Mouse (Mus musculus) stomach, embryonic 15.5 days (tissue): Measurements from ENCODE around the gene Ipo4. TPM values are rescaled to one million over a fixed set of nuclear protein-coding genes. Genes with fewer than 3 reads are reported as not detected.

ENCODE experiments used
- polyA plus RNA-seq: library from polyadenylated mRNA; unstranded; fragments of >200 nt; fragmentation: Nextera tagmentation; extraction: Ambion mirVana; gene quantifications from 2 replicates; pipeline ENCODE4 v1.2.1, GENCODE M21; 2015

Gene Ipo4
- polyA plus RNA-seq, 1 experiment from 2014 or later, result 82.4 TPM

Other genes starting within 250 kb of the Ipo4 start
- 121 TPM in 2 replicates for gene Dhrs4, start 157.2 kb downstream of the Ipo4 start, polyA plus RNA-seq
- 2.1 and 2.2 TPM in 2 replicates for gene Carmil3, start 145.3 kb downstream of the Ipo4 start, polyA plus RNA-seq
- gene Cpne6, start 125.5 kb downstream of the Ipo4 start, polyA plus RNA-seq, result 0.23 and 0.42 TPM in 2 replicates
- gene Nrl, start 111.0 kb downstream of the Ipo4 start, polyA plus RNA-seq, result not detected in 2 replicates
- gene Pck2, start 95.7 kb downstream of the Ipo4 start, polyA plus RNA-seq, result 48.5 and 52.8 TPM in 2 replicates
- gene Dcaf11, start 76.0 kb downstream of the Ipo4 start, polyA plus RNA-seq, result 63.6 and 75.7 TPM in 2 replicates
- gene A730061H03Rik, start 75.6 kb downstream of the Ipo4 start, polyA plus RNA-seq, result 1.2 and 1.4 TPM in 2 replicates
- 0.50 and 1.2 TPM in 2 replicates for gene Fitm1, start 60.3 kb downstream of the Ipo4 start, polyA plus RNA-seq
- 159 and 176 TPM in 2 replicates for gene Psme1, start 57.8 kb downstream of the Ipo4 start, polyA plus RNA-seq
- 9.4 and 11.2 TPM in 2 replicates for gene Emc9, start 50.7 kb downstream of the Ipo4 start, polyA plus RNA-seq
- 265 and 289 TPM in 2 replicates for gene Psme2, start 44.8 kb downstream of the Ipo4 start, polyA plus RNA-seq
- 16.7 and 18.4 TPM in 2 replicates for gene Rnf31, start 44.2 kb downstream of the Ipo4 start, polyA plus RNA-seq
- 11.6 and 12.1 TPM in 2 replicates for gene Irf9, start 32.4 kb downstream of the Ipo4 start, polyA plus RNA-seq
- gene Rec8, start 17.9 kb downstream of the Ipo4 start, polyA plus RNA-seq, result 9.2 and 10.7 TPM in 2 replicates
- gene Gm49378, start 1.9 kb upstream of the Ipo4 start, polyA plus RNA-seq, result 1.3 and 1.7 TPM in 2 replicates
- 123 and 124 TPM in 2 replicates for gene Tm9sf1, start 7.8 kb upstream of the Ipo4 start, polyA plus RNA-seq
- 0.40 and 0.59 TPM in 2 replicates for gene Tssk4, start 14.2 kb upstream of the Ipo4 start, polyA plus RNA-seq
- gene Mdp1, start 24.6 kb upstream of the Ipo4 start, polyA plus RNA-seq, result 51.3 and 54.3 TPM in 2 replicates
- 53.5 and 54.6 TPM in 2 replicates for gene Gmpr2, start 36.0 kb upstream of the Ipo4 start, polyA plus RNA-seq
- 495 and 515 TPM in 2 replicates for gene Nedd8, start 36.2 kb upstream of the Ipo4 start, polyA plus RNA-seq
- 33.9 and 40.4 TPM in 2 replicates for gene Tinf2, start 45.9 kb upstream of the Ipo4 start, polyA plus RNA-seq
- 17.9 and 30.5 TPM in 2 replicates for gene Tgm1, start 78.0 kb upstream of the Ipo4 start, polyA plus RNA-seq
- gene Rabggta, start 86.3 kb upstream of the Ipo4 start, polyA plus RNA-seq, result 30.0 and 35.8 TPM in 2 replicates
- gene Dhrs1, start 109.7 kb upstream of the Ipo4 start, polyA plus RNA-seq, result 92.9 and 96.4 TPM in 2 replicates
- 34.3 and 36.7 TPM in 2 replicates for gene Nop9, start 109.7 kb upstream of the Ipo4 start, polyA plus RNA-seq
- 11.8 and 12.9 TPM in 2 replicates for gene Cideb, start 122.5 kb upstream of the Ipo4 start, polyA plus RNA-seq
- 0.85 and 0.96 TPM in 2 replicates for gene Ltb4r2, start 125.5 kb upstream of the Ipo4 start, polyA plus RNA-seq
- 3.8 and 4.7 TPM in 2 replicates for gene Ltb4r1, start 130.0 kb upstream of the Ipo4 start, polyA plus RNA-seq
- 6.3 and 8.0 TPM in 2 replicates for gene Adcy4, start 148.1 kb upstream of the Ipo4 start, polyA plus RNA-seq
- gene Ripk3, start 152.9 kb upstream of the Ipo4 start, polyA plus RNA-seq, result 32.0 and 36.9 TPM in 2 replicates
- gene Nfatc4, start 187.2 kb upstream of the Ipo4 start, polyA plus RNA-seq, result 35.5 and 40.9 TPM in 2 replicates
- 15.4 and 18.5 TPM in 2 replicates for gene Nynrin, start 218.1 kb upstream of the Ipo4 start, polyA plus RNA-seq
- 0.42 and 0.46 TPM in 2 replicates for gene Cbln3, start 248.4 kb upstream of the Ipo4 start, polyA plus RNA-seq
- gene Khnyn, start 249.0 kb upstream of the Ipo4 start, polyA plus RNA-seq, result 16.5 and 18.1 TPM in 2 replicates